Mouse (Mus musculus): ENCODE data around the gene Mfsd12.

DNA sequence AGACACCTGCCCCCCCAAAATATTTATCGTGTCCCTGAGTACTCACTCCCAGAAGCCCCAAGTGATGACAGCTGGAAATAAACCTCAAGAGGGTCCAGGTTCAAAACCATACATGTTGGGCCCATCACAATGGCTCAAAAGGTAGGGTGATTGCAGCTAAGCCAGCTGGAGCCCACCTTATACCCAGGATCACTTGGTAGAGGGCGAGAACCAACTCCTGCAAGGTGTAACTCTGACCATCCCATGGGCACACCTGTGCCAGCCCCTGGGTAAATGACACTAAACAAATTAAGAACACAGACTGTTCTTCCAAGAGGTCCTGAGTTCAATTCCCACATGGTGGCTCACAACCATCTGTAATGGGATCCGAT is 21.9 kb downstream of the Mfsd12 start:
- no peak for TF ChIP-seq CHD1 (IDR thresholded peaks at IDR 0.05; ENCODE audit: low read depth, low read length)
- TF ChIP-seq CTCF (IDR thresholded peaks at IDR 0.05 in 2 of 3, conservative IDR thresholded peaks at IDR 0.05 in 1 of 3; ENCODE audit: control insufficient read depth in 1 of 3, insufficient read depth in 1 of 3, low read depth in 2 of 3, low read length in 3 of 3, poor library complexity in 1 of 3, severe bottlenecking in 1 of 3), result no peak
- no peak for TF ChIP-seq POLR2A (IDR thresholded peaks at IDR 0.05; ENCODE audit: control insufficient read depth in 1 of 2, insufficient read depth in 1 of 2, low read depth in 1 of 2, low read length in 2 of 2, poor library complexity in 1 of 2)
- no peak for TF ChIP-seq MEF2A (IDR thresholded peaks at IDR 0.05; ENCODE audit: extremely low read depth, insufficient replicate concordance, low read depth, low read length, poor library complexity, severe bottlenecking)
- TF ChIP-seq RAD21 (IDR thresholded peaks at IDR 0.05; ENCODE audit: low read depth, low read length), result no peak
- TF ChIP-seq USF2 (IDR thresholded peaks at IDR 0.05; ENCODE audit: borderline replicate concordance in 1 of 2, insufficient read depth in 1 of 2, low read depth in 1 of 2, low read length in 2 of 2), result no peak
- TF ChIP-seq MYB (IDR thresholded peaks at IDR 0.05; ENCODE audit: low read depth, low read length), result no peak
- TF ChIP-seq GABPA (IDR thresholded peaks at IDR 0.05; ENCODE audit: low read depth, low read length), result no peak
- no peak for TF ChIP-seq MAX (IDR thresholded peaks at IDR 0.05; ENCODE audit: low read length)

Measured in MEL (cell line).